ENCODE assay signal across 8 mouse cellular contexts in genomic region chr12:113219867-113220266, GRCm38 (mm10). TPM values are rescaled to one million over a fixed set of nuclear protein-coding genes. Genes with fewer than 3 reads are reported as not detected.
A peak's percentile ranks its signal among the peaks of the same experiment; 100 is the strongest.
DNase-seq lines count a peak whose midpoint lies in the region; ATAC-seq lines count a peak whose summit lies in the region.

No protein-coding gene starts in this region.

- no peaks in the 10 kb centered on the region for H3K9me3 ChIP-seq in lung, embryonic 15.5 days

- H3K4me3 ChIP-seq in lung, embryonic 15.5 days = no peak overlapping the region

- peak; percentile 18 for ATAC-seq in inflammation-experienced regulatory T-cells, adult 6 months
- 0 out of 2 replicates have a peak, but pooled peaks have one; percentile 9 for ATAC-seq in lung, embryonic 15.5 days (ENCODE audit: borderline replicate concordance, extremely low read depth, low FRiP score, low TSS enrichment)

- no peaks in the 10 kb centered on the region for H3K36me3 ChIP-seq in lung, embryonic 15.5 days

- H3K4me1 ChIP-seq in lung, embryonic 15.5 days = no peaks in the 10 kb centered on the region

- H3K27ac ChIP-seq in lung, embryonic 15.5 days = no peak overlapping the region

- no peak overlapping the region for H3K9ac ChIP-seq in lung, embryonic 15.5 days

- no peak overlapping the region for H3K4me2 ChIP-seq in lung, embryonic 15.5 days

- peak; percentile 53 to 56 for DNase-seq in cerebellum, postnatal 10 days
- DNase-seq in cerebellum, adult 9-11 months = no peak
- peak; percentile 58 for DNase-seq in 3T3-L1 (ENCODE audit: low read depth, low spot score)
- DNase-seq in adrenal gland, postnatal 36 days = peak; percentile 51 to 65
- DNase-seq in spleen, postnatal 4 days (ENCODE audit: low spot score in 2 of 2) = peak; percentile 75 to 87
- no peak for DNase-seq in cerebellum, adult 8-10 months

- 27% methylated on average over 4 of the region's 4 CpGs for WGBS in lung, embryonic 15.5 days

- H3K27me3 ChIP-seq in lung, embryonic 15.5 days = no peaks in the 10 kb centered on the region

RNA-seq across cellular contexts. Expression of gene Tmem121, which starts 34.1 kb away (rescaled TPM):
- total RNA-seq in adrenal gland, postnatal 36 days (2021) = 1 to 10 TPM; 4.5 to 7.4 TPM
- under 1 TPM in 1 of 3 experiments, not detected in 2; 0.23 TPM for polyA plus RNA-seq in inflammation-experienced regulatory T-cells, adult 6 months (2017; shearing (Covaris generic))
- 8.2 and 9.0 TPM in 2 replicates for polyA plus RNA-seq in lung, embryonic 15.5 days (2015; fragmentation: Nextera tagmentation; extraction: Ambion mirVana)

Comparison
In these comparisons a context has a peak if more than half of its experiments do, and no peak if none do; other contexts are left out.
1. DNase-seq: peak in cerebellum, postnatal 10 days (2 of 2), 3T3-L1 (single experiment), adrenal gland, postnatal 36 days (2 of 2) and spleen, postnatal 4 days (2 of 2); none in cerebellum, adult 9-11 months (single experiment) and cerebellum, adult 8-10 months (single experiment).